Mouse (Mus musculus) heart, postnatal 4 days (tissue): ENCODE measurements around the gene R3hdm1. TPM values are rescaled to one million over a fixed set of nuclear protein-coding genes. Genes with fewer than 3 reads are reported as not detected.

ENCODE experiments used
- microRNA-seq, 2 experiments: library from miRNA; unstranded; fragments of <30 nt; microRNA quantifications; one replicate each; pipeline ENCODE4 v1.2.0; 2021 to 2022
- total RNA-seq, 2 experiments: library from RNA; stranded (reverse); gene quantifications; 2 replicates each; pipeline ENCODE4 v1.2.3; 2021

R3hdm1 gene
- total RNA-seq, 2 experiments from 2014 or later: 59.7 to 61.8 TPM

Small RNA genes within 50 kb of the gene (microRNA-seq; reads per million reads assigned to microRNA genes)
- 345 to 480 reads per million in 2 experiments for gene Mir128-1

Other genes with a start within 250 kb of the R3hdm1 start
- not detected for gene Map3k19, start 248.3 kb upstream of the R3hdm1 start, total RNA-seq
- gene Rab3gap1, start 234.5 kb upstream of the R3hdm1 start, total RNA-seq: 10 to 100 TPM; 44.2 to 44.7 TPM
- 10 to 100 TPM in 1 of 2 experiments, 1 to 10 TPM in 1; 8.2 to 10.8 TPM for gene Zranb3, start 254 bp upstream of the R3hdm1 start, total RNA-seq
- 10 to 100 TPM; 43.2 to 49.3 TPM for gene Ubxn4, start 140.7 kb downstream of the R3hdm1 start, total RNA-seq
- gene Lct, start 225.0 kb downstream of the R3hdm1 start, total RNA-seq: under 1 TPM; 0.14 to 0.52 TPM